Mouse (Mus musculus) intestine, embryonic 15.5 days (tissue): ENCODE data around the gene Itgb7. TPM values are rescaled to one million over a fixed set of nuclear protein-coding genes. Genes with fewer than 3 reads are reported as not detected.
A peak's percentile ranks its signal among the peaks of the same experiment; 100 is the strongest.

Experiments
- ATAC-seq: fragments of 200-750 bp; cut with Nextera tagmentation; 2 replicates; pipeline ENCODE4 v1.8.0; 2017; ENCODE audit warnings: moderate TSS enrichment, moderate library complexity
- H3K27ac ChIP-seq: fragments of 300-500 bp; sonication (generic); 2 replicates; pipeline ENCODE4 v1.5.1; 2015; ENCODE audit warnings: mild to moderate bottlenecking, inconsistent platforms
- H3K27me3 ChIP-seq: fragments of 300-500 bp; sonication (generic); replicated peaks from 2 replicates; pipeline ENCODE4 v1.6.1; 2015; ENCODE audit warnings: inconsistent platforms
- H3K36me3 ChIP-seq: fragments of 300-500 bp; sonication (generic); 2 replicates; pipeline ENCODE4 v1.6.1; 2015; ENCODE audit warnings: inconsistent platforms
- H3K4me1 ChIP-seq: fragments of 300-500 bp; sonication (generic); replicated peaks from 2 replicates; pipeline ENCODE4 v1.6.1; 2015; ENCODE audit warnings: inconsistent platforms
- H3K4me2 ChIP-seq: fragments of 300-500 bp; sonication (generic); replicated peaks from 2 replicates; pipeline ENCODE4 v1.6.1; 2015; ENCODE audit warnings: mild to moderate bottlenecking, inconsistent platforms
- H3K4me3 ChIP-seq: fragments of 300-500 bp; sonication (generic); replicated peaks from 2 replicates; pipeline ENCODE4 v1.5.1; 2015; ENCODE audit warnings: inconsistent platforms
- H3K9ac ChIP-seq: fragments of 300-500 bp; sonication (generic); 2 replicates; pipeline ENCODE4 v1.6.1; 2015; ENCODE audit warnings: inconsistent platforms
- H3K9me3 ChIP-seq: fragments of 300-500 bp; sonication (generic); 2 replicates; pipeline ENCODE4 v1.6.1; 2016; ENCODE audit warnings: inconsistent platforms
- WGBS: fragments of 180-500 bp; shearing (Covaris S2); methylation state at CpG from one replicate; pipeline ENCODE4 v1.1.7; 2015; 5-methylcytosine and 5-hydroxymethylcytosine counted together
- polyA plus RNA-seq: library from polyadenylated mRNA; unstranded; fragments of >200 nt; fragmentation: Nextera tagmentation; extraction: Ambion mirVana; gene quantifications from 2 replicates; pipeline ENCODE4 v1.2.1, GENCODE M21; 2015

Itgb7 gene
- polyA plus RNA-seq, 1 experiment from 2014 or later, result 12.9 TPM

GRCm38 (mm10) chr15:102202971-102203834, 28.5 kb downstream of the Itgb7 start, which contains the start of gene Zfp740:
Gene Zfp740 (plus strand): TSS chr15:102203249.
- Histone ChIP-seq H3K9me3 (no peaks in the 10 kb centered on the region), H3K4me3 (peak within 1 kb of the TSS; percentile 92), H3K4me1 (peaks cover 36% of the 10 kb centered on the region), H3K9ac (peak within 1 kb of the TSS; percentile 98), H3K27me3 (no peaks in the 10 kb centered on the region), H3K4me2 (peak within 1 kb of the TSS; percentile 84), H3K36me3 (peaks cover 14% of the 10 kb centered on the region), H3K27ac (peak within 1 kb of the TSS; percentile 100)
- ATAC-seq, result peak; percentile 97
- under 1% methylated on average over 55 of the region's 68 CpGs for WGBS

GRCm38 (mm10) chr15:102198841-102199240, 32.9 kb downstream of the Itgb7 start:
- Histone ChIP-seq H3K4me1 (peaks cover 7% of the 10 kb centered on the region), H3K27ac (no peak overlapping the region), H3K9ac (no peak overlapping the region), H3K4me2 (no peak overlapping the region), H3K4me3 (no peak overlapping the region), H3K27me3 (no peaks in the 10 kb centered on the region), H3K36me3 (peaks cover 5% of the 10 kb centered on the region; the same call in 1 of the 2 replicates), H3K9me3 (no peaks in the 10 kb centered on the region)
- no peak for ATAC-seq
- WGBS, result 76% methylated on average over 4 of the region's 4 CpGs

GRCm38 (mm10) chr15:102195373-102195772, 36.4 kb downstream of the Itgb7 start:
- H3K4me3 ChIP-seq, result no peak overlapping the region
- no peaks in the 10 kb centered on the region for H3K9me3 ChIP-seq
- no peak overlapping the region for H3K4me2 ChIP-seq
- no peak overlapping the region; the same call in 1 of the 2 replicates for H3K9ac ChIP-seq
- no peak for ATAC-seq
- no peaks in the 10 kb centered on the region for H3K27me3 ChIP-seq
- WGBS, result 54% methylated on average over 4 of the region's 4 CpGs
- H3K27ac ChIP-seq, result no peak overlapping the region
- peaks cover 12% of the 10 kb centered on the region; the same call in 1 of the 2 replicates for H3K4me1 ChIP-seq
- peaks cover 5% of the 10 kb centered on the region; the same call in 1 of the 2 replicates for H3K36me3 ChIP-seq

GRCm38 (mm10) chr15:102194439-102194838, 37.3 kb downstream of the Itgb7 start:
- no peak for ATAC-seq
- H3K27me3 ChIP-seq, result no peaks in the 10 kb centered on the region
- H3K27ac ChIP-seq, result no peak overlapping the region
- no peak overlapping the region for H3K4me3 ChIP-seq
- no peak overlapping the region for H3K4me2 ChIP-seq
- no peak overlapping the region for H3K9ac ChIP-seq
- WGBS, result 82% methylated on average over 4 of the region's 4 CpGs
- no peaks in the 10 kb centered on the region for H3K9me3 ChIP-seq
- H3K36me3 ChIP-seq, result peaks cover 5% of the 10 kb centered on the region; the same call in 1 of the 2 replicates
- H3K4me1 ChIP-seq, result peaks cover 13% of the 10 kb centered on the region

- Histone ChIP-seq H3K9me3 (no peaks in the 10 kb centered on the region), H3K27me3 (no peaks in the 10 kb centered on the region), H3K9ac (no peak overlapping the region), H3K36me3 (no peaks in the 10 kb centered on the region), H3K4me3 (no peak overlapping the region), H3K4me1 (peaks cover 20% of the 10 kb centered on the region), H3K4me2 (no peak overlapping the region), H3K27ac (no peak overlapping the region)
- ATAC-seq, result no peak
- 80% methylated on average over 4 of the region's 4 CpGs for WGBS
These were observed 38.1 kb downstream of the Itgb7 start for GRCm38 (mm10) chr15:102193652-102194051.

- Histone ChIP-seq H3K9me3 (no peaks in the 10 kb centered on the region), H3K36me3 (no peaks in the 10 kb centered on the region), H3K4me3 (no peak overlapping the region), H3K4me2 (no peak overlapping the region), H3K27ac (no peak overlapping the region), H3K9ac (no peak overlapping the region), H3K27me3 (no peaks in the 10 kb centered on the region), H3K4me1 (peaks cover 25% of the 10 kb centered on the region)
- no peak for ATAC-seq
- WGBS, result 44% methylated on average over 5 of the region's 5 CpGs
These were observed 38.8 kb downstream of the Itgb7 start for GRCm38 (mm10) chr15:102192820-102193386.

GRCm38 (mm10) chr15:102192271-102192812, 39.4 kb downstream of the Itgb7 start:
- Histone ChIP-seq H3K9ac (no peak overlapping the region), H3K4me2 (no peak overlapping the region), H3K27ac (no peak overlapping the region), H3K4me3 (no peak overlapping the region), H3K27me3 (no peaks in the 10 kb centered on the region), H3K36me3 (no peaks in the 10 kb centered on the region), H3K9me3 (no peaks in the 10 kb centered on the region), H3K4me1 (peaks cover 25% of the 10 kb centered on the region)
- ATAC-seq, result no peak
- 41% methylated on average over 7 of the region's 7 CpGs for WGBS

- H3K9ac ChIP-seq, result no peak overlapping the region
- no peak overlapping the region for H3K4me2 ChIP-seq
- H3K27ac ChIP-seq, result no peak overlapping the region
- no peaks in the 10 kb centered on the region for H3K9me3 ChIP-seq
- H3K4me3 ChIP-seq, result no peak overlapping the region
- H3K27me3 ChIP-seq, result no peaks in the 10 kb centered on the region
- H3K36me3 ChIP-seq, result no peaks in the 10 kb centered on the region
- ATAC-seq, result peak; percentile 30; the same call in 1 of the 2 replicates
- 39% methylated on average over 7 of the region's 7 CpGs for WGBS
- H3K4me1 ChIP-seq, result peaks cover 25% of the 10 kb centered on the region
These were observed 40.0 kb downstream of the Itgb7 start for GRCm38 (mm10) chr15:102191699-102192098.

- Histone ChIP-seq H3K9ac (no peak overlapping the region; the same call in 1 of the 2 replicates), H3K27me3 (no peaks in the 10 kb centered on the region), H3K36me3 (0 out of 2 replicates have a peak, but pooled peaks cover 3% of the 10 kb centered on the region), H3K27ac (no peak overlapping the region), H3K4me2 (peak overlapping the region; percentile 41), H3K4me3 (no peak overlapping the region), H3K9me3 (no peaks in the 10 kb centered on the region), H3K4me1 (peaks cover 24% of the 10 kb centered on the region)
- WGBS, result 48% methylated on average over 6 of the region's 6 CpGs
- ATAC-seq, result peak; percentile 81
These were observed 42.9 kb downstream of the Itgb7 start for GRCm38 (mm10) chr15:102188883-102189282.

GRCm38 (mm10) chr15:102188096-102188495, 43.6 kb downstream of the Itgb7 start:
- no peak overlapping the region for H3K27ac ChIP-seq
- peaks cover 23% of the 10 kb centered on the region for H3K4me1 ChIP-seq
- H3K27me3 ChIP-seq, result no peaks in the 10 kb centered on the region
- ATAC-seq, result no peak
- no peak overlapping the region for H3K4me2 ChIP-seq
- no peaks in the 10 kb centered on the region for H3K9me3 ChIP-seq
- H3K4me3 ChIP-seq, result no peak overlapping the region
- 75% methylated on average over 10 of the region's 10 CpGs for WGBS
- no peak overlapping the region for H3K9ac ChIP-seq
- 0 out of 2 replicates have a peak, but pooled peaks cover 3% of the 10 kb centered on the region for H3K36me3 ChIP-seq

GRCm38 (mm10) chr15:102186239-102186638, 45.5 kb downstream of the Itgb7 start:
- Histone ChIP-seq H3K4me3 (no peak overlapping the region), H3K36me3 (0 out of 2 replicates have a peak, but pooled peaks cover 3% of the 10 kb centered on the region), H3K27ac (no peak overlapping the region), H3K9ac (no peak overlapping the region), H3K4me1 (peaks cover 13% of the 10 kb centered on the region), H3K4me2 (no peak overlapping the region), H3K9me3 (no peaks in the 10 kb centered on the region), H3K27me3 (no peaks in the 10 kb centered on the region)
- WGBS, result 77% methylated on average over 11 of the region's 11 CpGs
- ATAC-seq, result no peak

- Histone ChIP-seq H3K9me3 (no peaks in the 10 kb centered on the region), H3K9ac (no peak overlapping the region), H3K4me1 (no peaks in the 10 kb centered on the region), H3K27ac (no peak overlapping the region), H3K36me3 (0 out of 2 replicates have a peak, but pooled peaks cover 3% of the 10 kb centered on the region), H3K4me3 (no peak overlapping the region), H3K27me3 (no peaks in the 10 kb centered on the region), H3K4me2 (no peak overlapping the region)
- ATAC-seq, result no peak
- 90% methylated on average over 3 of the region's 3 CpGs for WGBS
These were observed 48.7 kb downstream of the Itgb7 start for GRCm38 (mm10) chr15:102183076-102183475.
